Mouse (Mus musculus): Measurements from ENCODE around the gene Mettl21a. TPM values are rescaled to one million over a fixed set of nuclear protein-coding genes. Genes with fewer than 3 reads are reported as not detected.

Mettl21a gene
- polyA plus RNA-seq, 1 experiment from 2014 or later = 10.2 TPM

- Histone ChIP-seq H3K27ac (ENCODE audit: low read depth, low read length) (no peak overlapping the region), H3K9ac (ENCODE audit: low read depth, low read length) (no peak overlapping the region), H3K36me3 (ENCODE audit: control insufficient read depth, insufficient read depth) (peaks cover 20% of the 10 kb centered on the region), H3K4me3 (ENCODE audit: low read depth, low read length) (no peak overlapping the region), H3K4me2 (replicated peaks; ENCODE audit: low read depth) (no peak overlapping the region), H3K9me3 (ENCODE audit: control insufficient read depth) (no peaks in the 10 kb centered on the region), H3K27me3 (replicated peaks; ENCODE audit: control insufficient read depth, insufficient read depth, low read length) (no peaks in the 10 kb centered on the region), H3K4me1 (replicated peaks; ENCODE audit: control insufficient read depth, insufficient read depth, low read length) (no peaks in the 10 kb centered on the region)
- 85% methylated on average over 2 of the region's 2 CpGs for WGBS
- ATAC-seq = no peak
- no peak for TF ChIP-seq CTCF (IDR thresholded peaks at IDR 0.05; ENCODE audit: low read depth)
Observed at GRCm38 (mm10) chr1:64576732-64577131, 40.3 kb downstream of the Mettl21a start.

GRCm38 (mm10) chr1:64576022-64576421, 41.0 kb downstream of the Mettl21a start:
- WGBS = 90% methylated on average over 7 of the region's 7 CpGs
- peaks cover 23% of the 10 kb centered on the region for H3K36me3 ChIP-seq (ENCODE audit: control insufficient read depth, insufficient read depth)
- no peaks in the 10 kb centered on the region for H3K4me1 ChIP-seq (replicated peaks; ENCODE audit: control insufficient read depth, insufficient read depth, low read length)
- no peak overlapping the region for H3K4me3 ChIP-seq (ENCODE audit: low read depth, low read length)
- H3K27ac ChIP-seq (ENCODE audit: low read depth, low read length) = no peak overlapping the region
- TF ChIP-seq CTCF (IDR thresholded peaks at IDR 0.05; ENCODE audit: low read depth) = no peak
- H3K4me2 ChIP-seq (replicated peaks; ENCODE audit: low read depth) = no peak overlapping the region
- no peaks in the 10 kb centered on the region for H3K27me3 ChIP-seq (replicated peaks; ENCODE audit: control insufficient read depth, insufficient read depth, low read length)
- no peaks in the 10 kb centered on the region for H3K9me3 ChIP-seq (ENCODE audit: control insufficient read depth)
- H3K9ac ChIP-seq (ENCODE audit: low read depth, low read length) = no peak overlapping the region
- ATAC-seq = no peak

- H3K36me3 ChIP-seq (ENCODE audit: control insufficient read depth, insufficient read depth) = peaks cover 26% of the 10 kb centered on the region
- H3K9ac ChIP-seq (ENCODE audit: low read depth, low read length) = no peak overlapping the region
- no peaks in the 10 kb centered on the region for H3K9me3 ChIP-seq (ENCODE audit: control insufficient read depth)
- H3K4me1 ChIP-seq (replicated peaks; ENCODE audit: control insufficient read depth, insufficient read depth, low read length) = no peaks in the 10 kb centered on the region
- H3K4me3 ChIP-seq (ENCODE audit: low read depth, low read length) = no peak overlapping the region
- no peak overlapping the region for H3K4me2 ChIP-seq (replicated peaks; ENCODE audit: low read depth)
- no peaks in the 10 kb centered on the region for H3K27me3 ChIP-seq (replicated peaks; ENCODE audit: control insufficient read depth, insufficient read depth, low read length)
- no peak for TF ChIP-seq CTCF (IDR thresholded peaks at IDR 0.05; ENCODE audit: low read depth)
- H3K27ac ChIP-seq (ENCODE audit: low read depth, low read length) = no peak overlapping the region
- no peak for ATAC-seq
Observed at GRCm38 (mm10) chr1:64568206-64568605, 48.8 kb downstream of the Mettl21a start.

GRCm38 (mm10) chr1:64560105-64560504, 56.9 kb downstream of the Mettl21a start:
- H3K4me1 ChIP-seq (replicated peaks; ENCODE audit: control insufficient read depth, insufficient read depth, low read length) = no peaks in the 10 kb centered on the region
- no peak overlapping the region for H3K9ac ChIP-seq (ENCODE audit: low read depth, low read length)
- H3K27me3 ChIP-seq (replicated peaks; ENCODE audit: control insufficient read depth, insufficient read depth, low read length) = no peaks in the 10 kb centered on the region
- 93% methylated on average over 3 of the region's 3 CpGs for WGBS
- no peak overlapping the region for H3K27ac ChIP-seq (ENCODE audit: low read depth, low read length)
- no peak overlapping the region for H3K4me3 ChIP-seq (ENCODE audit: low read depth, low read length)
- no peak for ATAC-seq
- TF ChIP-seq CTCF (IDR thresholded peaks at IDR 0.05; ENCODE audit: low read depth) = no peak
- H3K9me3 ChIP-seq (ENCODE audit: control insufficient read depth) = no peaks in the 10 kb centered on the region
- no peak overlapping the region for H3K4me2 ChIP-seq (replicated peaks; ENCODE audit: low read depth)
- H3K36me3 ChIP-seq (ENCODE audit: control insufficient read depth, insufficient read depth) = peaks cover 14% of the 10 kb centered on the region; the same call in 1 of the 2 replicates

Other genes with a start within 250 kb of the Mettl21a start
- gene Creb1, start 84.6 kb downstream of the Mettl21a start, polyA plus RNA-seq (2015; fragmentation: Nextera tagmentation; extraction: Ambion mirVana) = 8.1 and 8.6 TPM in 2 replicates
- 5.1 and 5.5 TPM in 2 replicates for gene Ccnyl1, start 73.2 kb upstream of the Mettl21a start, polyA plus RNA-seq (2015; fragmentation: Nextera tagmentation; extraction: Ambion mirVana)
- 4.7 and 5.6 TPM in 2 replicates for gene Fzd5, start 120.5 kb upstream of the Mettl21a start, polyA plus RNA-seq (2015; fragmentation: Nextera tagmentation; extraction: Ambion mirVana)